Mouse (Mus musculus): ENCODE results near the gene Dnajc16.

- TF ChIP-seq CTCF (IDR thresholded peaks at IDR 0.05; ENCODE audit: low read depth, low read length) (no peak), POLR2A (IDR thresholded peaks at IDR 0.05; ENCODE audit: borderline replicate concordance, low read depth, low read length) (no peak)
Observed at GRCm38 (mm10) chr4:141834536-141835095, 43.9 kb upstream of the Dnajc16 start.
